Mouse (Mus musculus) left cerebral cortex, adult 2 months (tissue): ENCODE measurements around the gene Olfr598. TPM values are rescaled to one million over a fixed set of nuclear protein-coding genes. Genes with fewer than 3 reads are reported as not detected.
"Not testable (repeated sequence)": the region's sequence is repeated elsewhere in the genome, so short reads cannot be mapped to it uniquely, and the experiment has no call there.

Experiments used
- DNase-seq, 2 experiments: peaks; one replicate each; pipeline ENCODE4 v3.0.0; 2021 to 2022; ENCODE audit warnings: low spot score in 2 of 2, mixed read lengths in 1 of 2; ENCODE audit errors: extremely low spot score in 1 of 2
- H3K27ac ChIP-seq: fragments of 200-600 bp; 2 replicates; pipeline ENCODE4 v1.8.1; 2022
- H3K4me3 ChIP-seq: fragments of 200-600 bp; 2 replicates; pipeline ENCODE4 v1.8.1; 2022
- CTCF ChIP-seq: fragments of 200-600 bp; IDR thresholded peaks from 2 replicates; pipeline ENCODE4 v1.8.1; 2022; ENCODE audit warnings: antibody characterized with exemption, mild to moderate bottlenecking, moderate library complexity
- intact Hi-C: fragments of 180-260 bp; cut with DNase I; formaldehyde crosslinking; loops from one replicate; pipeline ENCODE4 v1.15.1; 2025
- long read RNA-seq, 2 experiments: library from polyadenylated mRNA; stranded (forward); transcript quantifications; one replicate each; pipeline ENCODE4 v2.0.0; 2021; ENCODE audit warnings: borderline mapping rate in 2 of 2
- total RNA-seq, 2 experiments: library from RNA; stranded (reverse); gene quantifications; 2 replicates each; pipeline ENCODE4 v1.2.3; 2021

The Olfr598 gene
- not detected for total RNA-seq
- long read RNA-seq, experiment 1, result 0 reads
- long read RNA-seq, experiment 2, result 0 reads

DNA sequence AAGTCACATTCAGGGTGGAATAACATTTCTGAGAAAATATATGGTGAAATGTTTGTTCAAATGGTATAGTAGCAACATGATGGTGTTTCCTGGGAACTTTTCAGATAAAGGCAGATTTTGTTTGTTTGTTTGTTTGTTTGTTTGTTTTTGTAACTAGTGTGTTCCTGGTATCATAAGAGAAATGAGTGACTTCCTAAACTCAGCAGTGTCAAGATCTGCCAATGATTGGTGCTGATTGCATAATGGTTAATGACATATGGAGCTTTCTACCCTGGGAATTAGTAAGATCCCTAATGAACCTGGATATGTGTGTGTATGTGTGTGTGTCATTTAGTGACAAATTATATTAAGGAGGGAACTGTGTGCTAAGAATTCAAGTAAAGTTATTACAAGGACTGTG, at the start of gene Olfr598:
Gene Olfr598 (plus strand): TSS at position 301 of the 400 bp plus-strand sequence.
- DNase-seq, result no peak
- H3K4me3 ChIP-seq, result no peak within 1 kb of the TSS
- intact Hi-C loops, result no loop called here
- TF ChIP-seq CTCF, result no peak
- H3K27ac ChIP-seq, result no peak within 1 kb of the TSS

DNA sequence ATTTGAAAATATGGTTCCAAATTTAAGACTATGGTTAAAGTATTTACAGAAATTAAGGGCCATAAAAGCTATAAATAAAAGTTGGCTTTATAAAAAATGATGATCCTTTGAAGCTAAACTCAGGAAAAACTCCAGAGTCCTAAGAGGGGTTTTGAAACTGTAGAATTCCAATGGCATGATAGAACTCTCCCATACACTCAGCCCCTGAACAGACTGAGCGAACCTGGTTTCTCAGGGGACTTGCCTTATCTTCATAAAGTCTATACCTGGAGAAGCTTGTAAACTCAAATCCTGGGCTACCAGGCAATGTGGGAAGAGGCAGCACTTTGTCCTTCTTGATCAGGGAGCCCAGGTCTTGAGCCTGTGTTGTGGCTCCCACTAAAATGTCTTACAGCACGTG, 18.0 kb upstream of the Olfr598 start, which contains the start of gene Olfr596:
Gene Olfr596 (plus strand): TSS at position 301 of the 400 bp plus-strand sequence.
- H3K4me3 ChIP-seq, intact Hi-C loops, H3K27ac ChIP-seq, DNase-seq: not testable (repeated sequence)

GRCm38 (mm10) chr7:103316015-103316414, 7.4 kb upstream of the Olfr598 start, which contains the start of gene Olfr597:
TSS of gene Olfr597 (plus strand) at chr7:103316315.
- not testable (repeated sequence) for H3K4me3 ChIP-seq, H3K27ac ChIP-seq, DNase-seq
- intact Hi-C loops, result loop anchor here (5.0 kb wide), 1 partner anchor 56 kb away; no protein-coding TSS in a partner anchor

DNA sequence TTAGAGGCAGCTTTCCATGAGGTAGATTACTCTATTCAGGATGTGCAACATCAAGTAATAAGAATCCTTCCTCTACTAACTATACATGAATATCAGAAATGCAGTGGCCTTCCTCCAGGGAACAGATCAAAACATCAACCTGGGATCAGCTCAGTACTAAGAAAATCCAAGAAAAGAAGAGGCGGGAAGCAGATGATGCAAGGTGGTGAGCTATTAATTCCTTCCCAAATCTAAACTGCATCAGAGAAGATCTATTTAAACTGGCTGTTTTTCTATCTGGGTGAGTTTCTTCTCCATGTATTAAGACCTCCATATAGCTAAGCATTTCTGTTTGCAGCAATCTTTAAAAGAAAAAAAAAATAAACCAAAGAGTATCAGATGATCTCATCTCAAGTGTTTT, 12.2 kb downstream of the Olfr598 start, which contains the start of gene Olfr599:
Gene Olfr599 (plus strand): TSS at position 301 of the 400 bp plus-strand sequence.
- no peak for DNase-seq
- Histone ChIP-seq H3K4me3 (no peak within 1 kb of the TSS), H3K27ac (no peak within 1 kb of the TSS)
- intact Hi-C loops, result no loop called here
- no peak for TF ChIP-seq CTCF

GRCm38 (mm10) chr7:103349569-103349968, 26.2 kb downstream of the Olfr598 start, which contains the start of gene Olfr600:
TSS of gene Olfr600 (minus strand) at chr7:103349669.
- no peak for DNase-seq
- Histone ChIP-seq H3K27ac (no peak within 1 kb of the TSS), H3K4me3 (no peak within 1 kb of the TSS)
- no peak for TF ChIP-seq CTCF
- intact Hi-C loops, result no loop called here

- Histone ChIP-seq H3K27ac (no peak within 1 kb of the TSS), H3K4me3 (no peak within 1 kb of the TSS)
- no peak for TF ChIP-seq CTCF
- intact Hi-C loops, result no loop called here
- no peak for DNase-seq
Measured at GRCm38 (mm10) chr7:103362555-103362954, 39.2 kb downstream of the Olfr598 start, which contains the start of gene Olfr601. TSS of gene Olfr601 (minus strand) at chr7:103362655.

Other genes with a start within 250 kb of the Olfr598 start
- not detected for gene Olfr584, start 241.7 kb upstream of the Olfr598 start, total RNA-seq
- not detected for gene Olfr585, start 225.8 kb upstream of the Olfr598 start, total RNA-seq
- not detected for gene Olfr586, start 197.9 kb upstream of the Olfr598 start, total RNA-seq
- not detected for gene Olfr588-ps1, start 182.7 kb upstream of the Olfr598 start, total RNA-seq
- not detected for gene Olfr589, start 167.2 kb upstream of the Olfr598 start, total RNA-seq
- gene Olfr591, start 145.2 kb upstream of the Olfr598 start, total RNA-seq, result not detected
- gene Olfr592, start 138.8 kb upstream of the Olfr598 start, total RNA-seq, result not detected
- gene Olfr593, start 111.7 kb upstream of the Olfr598 start, total RNA-seq, result not detected
- not detected for gene Olfr594, start 106.6 kb upstream of the Olfr598 start, total RNA-seq
- gene Usp17ld, start 71.1 kb upstream of the Olfr598 start, total RNA-seq, result not detected
- not detected for gene Olfr596, start 17.9 kb upstream of the Olfr598 start, total RNA-seq
- gene Olfr597, start 7.3 kb upstream of the Olfr598 start, total RNA-seq, result not detected
- not detected for gene Olfr599, start 12.3 kb downstream of the Olfr598 start, total RNA-seq
- gene Olfr600, start 26.1 kb downstream of the Olfr598 start, total RNA-seq, result not detected
- gene Olfr601, start 39.1 kb downstream of the Olfr598 start, total RNA-seq, result not detected
- gene Olfr603, start 62.6 kb downstream of the Olfr598 start, total RNA-seq, result not detected
- not detected for gene Usp17lc, start 91.5 kb downstream of the Olfr598 start, total RNA-seq
- gene Olfr605, start 121.9 kb downstream of the Olfr598 start, total RNA-seq, result not detected
- not detected for gene Olfr606, start 125.5 kb downstream of the Olfr598 start, total RNA-seq
- not detected for gene Olfr607, start 140.6 kb downstream of the Olfr598 start, total RNA-seq
- not detected for gene Olfr608, start 146.3 kb downstream of the Olfr598 start, total RNA-seq
- not detected for gene Olfr609, start 174.5 kb downstream of the Olfr598 start, total RNA-seq
- not detected for gene Olfr610, start 188.6 kb downstream of the Olfr598 start, total RNA-seq
- gene Olfr611, start 197.3 kb downstream of the Olfr598 start, total RNA-seq, result not detected
- gene Olfr612, start 219.1 kb downstream of the Olfr598 start, total RNA-seq, result not detected
- not detected for gene Olfr613, start 224.5 kb downstream of the Olfr598 start, total RNA-seq
- not detected for gene Olfr615, start 232.5 kb downstream of the Olfr598 start, total RNA-seq
- gene Olfr616, start 245.6 kb downstream of the Olfr598 start, total RNA-seq, result not detected
- gene Olfr617, start 249.5 kb downstream of the Olfr598 start, total RNA-seq, result not detected